Mouse (Mus musculus) liver, embryonic 14.5 days (tissue): Measurements from ENCODE around the gene Slco2a1.

ENCODE experiments used
- CTCF ChIP-seq: IDR thresholded peaks from 2 replicates; pipeline ENCODE4 v1.5.1; 2016; ENCODE audit warnings: antibody characterized with exemption, low read depth, control low read depth
- EP300 ChIP-seq: IDR thresholded peaks from 2 replicates; pipeline ENCODE4 v1.6.1; 2016; ENCODE audit warnings: antibody characterized with exemption, low read depth

GRCm38 (mm10) chr9:102944891-102945290, 43.6 kb upstream of the Slco2a1 start:
- no peak for TF ChIP-seq EP300
- no peak for TF ChIP-seq CTCF
